Mouse (Mus musculus) telencephalon, adult 2 months (tissue): Measurements from ENCODE around the gene Rnf6.
A peak's percentile ranks its signal among the peaks of the same experiment; 100 is the strongest.

ENCODE experiments used
- DNase-seq: peaks from one replicate; pipeline ENCODE4 v3.0.0-alpha.2; 2011; ENCODE audit warnings: low read depth, low spot score

Gene Rnf6

GRCm38 (mm10) chr5:146220879-146221714 lies at the start of gene Rnf6:
Gene Rnf6 (minus strand): TSS chr5:146221555.
- peak; percentile 96 for DNase-seq

GRCm38 (mm10) chr5:146270593-146270992 lies 49.2 kb upstream of the Rnf6 start:
- DNase-seq = no peak

GRCm38 (mm10) chr5:146267776-146268175 lies 46.4 kb upstream of the Rnf6 start:
- DNase-seq = no peak

GRCm38 (mm10) chr5:146265934-146266591 lies 44.7 kb upstream of the Rnf6 start:
- DNase-seq = no peak

GRCm38 (mm10) chr5:146260003-146260402 lies 38.6 kb upstream of the Rnf6 start:
- no peak for DNase-seq

GRCm38 (mm10) chr5:146253644-146254043 lies 32.3 kb upstream of the Rnf6 start:
- DNase-seq = no peak

GRCm38 (mm10) chr5:146251663-146252429 lies 30.5 kb upstream of the Rnf6 start:
- DNase-seq = no peak

- no peak for DNase-seq
These were observed 29.2 kb upstream of the Rnf6 start for GRCm38 (mm10) chr5:146250369-146251075.

- DNase-seq = peak; percentile 28
These were observed 27.4 kb upstream of the Rnf6 start for GRCm38 (mm10) chr5:146248746-146249145.

- DNase-seq = no peak
These were observed 26.4 kb upstream of the Rnf6 start for GRCm38 (mm10) chr5:146247709-146248108.

GRCm38 (mm10) chr5:146246386-146246785 lies 25.0 kb upstream of the Rnf6 start:
- no peak for DNase-seq

- DNase-seq = no peak
These were observed 24.5 kb upstream of the Rnf6 start for GRCm38 (mm10) chr5:146245646-146246370.

- DNase-seq = no peak
These were observed 23.8 kb upstream of the Rnf6 start for GRCm38 (mm10) chr5:146245193-146245592.

GRCm38 (mm10) chr5:146241202-146241601 lies 19.8 kb upstream of the Rnf6 start:
- DNase-seq = no peak

GRCm38 (mm10) chr5:146240771-146241170 lies 19.4 kb upstream of the Rnf6 start:
- no peak for DNase-seq

- no peak for DNase-seq
These were observed 16.9 kb upstream of the Rnf6 start for GRCm38 (mm10) chr5:146238274-146238673.

- DNase-seq = no peak
These were observed 13.0 kb upstream of the Rnf6 start for GRCm38 (mm10) chr5:146234336-146234735.

- no peak for DNase-seq
These were observed 11.5 kb upstream of the Rnf6 start for GRCm38 (mm10) chr5:146232816-146233215.

- no peak for DNase-seq
These were observed 10.8 kb upstream of the Rnf6 start for GRCm38 (mm10) chr5:146232056-146232675.

GRCm38 (mm10) chr5:146231655-146231996 lies 10.3 kb upstream of the Rnf6 start:
- DNase-seq = no peak
